Mouse (Mus musculus) left cerebral cortex, postnatal 4 days (tissue): ENCODE data around the gene Itgb2. TPM values are rescaled to one million over a fixed set of nuclear protein-coding genes. Genes with fewer than 3 reads are reported as not detected.

Experiments
- DNase-seq: peaks from one replicate; pipeline ENCODE4 v3.0.0-alpha.2; 2022
- intact Hi-C: fragments of 180-260 bp; cut with DNase I; formaldehyde crosslinking; loops from one replicate; pipeline ENCODE4 v1.15.1; 2025
- total RNA-seq, 2 experiments: library from RNA; stranded (reverse); gene quantifications; 2 replicates each; pipeline ENCODE4 v1.2.3; 2021

The Itgb2 gene
- total RNA-seq, 2 experiments from 2014 or later = 1.7 to 2.2 TPM

- no peak for DNase-seq
- intact Hi-C loops = no loop called here
Measured at GRCm38 (mm10) chr10:77613409-77613808, 83.4 kb downstream of the Itgb2 start.

Other genes with a start within 250 kb of the Itgb2 start
- 10 to 100 TPM; 64.3 to 70.4 TPM for gene Adarb1, start 112.0 kb upstream of the Itgb2 start, total RNA-seq
- 10 to 100 TPM; 29.0 to 30.1 TPM for gene Fam207a, start 14.5 kb upstream of the Itgb2 start, total RNA-seq
- 10 to 100 TPM; 54.7 to 62.7 TPM for gene Pttg1ip, start 51.5 kb downstream of the Itgb2 start, total RNA-seq
- gene Sumo3, start 75.8 kb downstream of the Itgb2 start, total RNA-seq = 100 to 1,000 TPM; 175 to 189 TPM
- 10 to 100 TPM in 1 of 2 experiments, not detected in 1; 21.0 TPM for gene Gm49325, start 75.9 kb downstream of the Itgb2 start, total RNA-seq
- gene Ube2g2, start 92.0 kb downstream of the Itgb2 start, total RNA-seq = 10 to 100 TPM; 45.1 to 47.6 TPM
- gene Tspear, start 156.3 kb downstream of the Itgb2 start, total RNA-seq = not detected
- gene Gm19402, start 160.5 kb downstream of the Itgb2 start, total RNA-seq = not detected
- gene Gm9508, start 167.0 kb downstream of the Itgb2 start, total RNA-seq = not detected
- gene Gm10272, start 176.4 kb downstream of the Itgb2 start, total RNA-seq = not detected
- gene Gm10024, start 181.2 kb downstream of the Itgb2 start, total RNA-seq = not detected
- gene Gm10142, start 185.6 kb downstream of the Itgb2 start, total RNA-seq = not detected
- not detected for gene Krtap12-1, start 190.3 kb downstream of the Itgb2 start, total RNA-seq
- not detected for gene Gm10100, start 196.2 kb downstream of the Itgb2 start, total RNA-seq
- gene Gm18596, start 212.4 kb downstream of the Itgb2 start, total RNA-seq = not detected
- gene Gm9736, start 221.1 kb downstream of the Itgb2 start, total RNA-seq = not detected
- gene Gm3233, start 229.4 kb downstream of the Itgb2 start, total RNA-seq = not detected
- gene Gm3238, start 241.1 kb downstream of the Itgb2 start, total RNA-seq = not detected
- not detected for gene Gm7138, start 246.7 kb downstream of the Itgb2 start, total RNA-seq